Mouse (Mus musculus): Measurements from ENCODE around the gene Mier2.

Gene Mier2

GRCm38 (mm10) chr10:79574796-79575195 lies 19.8 kb upstream of the Mier2 start:
- DNase-seq (ENCODE audit: low read depth, low spot score): no peak

DNA sequence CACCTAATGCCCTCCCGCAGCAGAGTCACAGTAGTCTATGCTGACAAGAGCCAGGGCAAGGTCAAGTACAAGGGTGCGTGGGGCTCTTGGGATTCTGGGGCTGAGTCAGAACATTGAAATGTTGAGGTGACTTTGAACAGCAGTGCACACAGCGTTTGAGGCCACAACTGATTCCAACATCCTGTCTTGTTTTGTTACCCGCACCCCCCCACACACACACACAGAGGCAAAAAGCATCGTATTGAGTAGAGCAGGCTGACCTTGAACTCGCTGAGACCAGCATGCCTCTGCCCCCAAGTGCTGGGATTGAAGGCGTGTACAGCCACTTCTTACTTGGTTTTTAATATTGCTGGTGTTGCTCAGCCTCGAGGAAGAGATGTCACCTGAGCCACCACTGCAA lies 19.4 kb upstream of the Mier2 start:
- no peak for DNase-seq (ENCODE audit: low read depth, low spot score)

- no peak for DNase-seq (ENCODE audit: low read depth, low spot score)
Measured at GRCm38 (mm10) chr10:79573611-79574010, 18.6 kb upstream of the Mier2 start.

GRCm38 (mm10) chr10:79571314-79571713 lies 16.3 kb upstream of the Mier2 start:
- no peak for DNase-seq (ENCODE audit: low read depth, low spot score)

DNA sequence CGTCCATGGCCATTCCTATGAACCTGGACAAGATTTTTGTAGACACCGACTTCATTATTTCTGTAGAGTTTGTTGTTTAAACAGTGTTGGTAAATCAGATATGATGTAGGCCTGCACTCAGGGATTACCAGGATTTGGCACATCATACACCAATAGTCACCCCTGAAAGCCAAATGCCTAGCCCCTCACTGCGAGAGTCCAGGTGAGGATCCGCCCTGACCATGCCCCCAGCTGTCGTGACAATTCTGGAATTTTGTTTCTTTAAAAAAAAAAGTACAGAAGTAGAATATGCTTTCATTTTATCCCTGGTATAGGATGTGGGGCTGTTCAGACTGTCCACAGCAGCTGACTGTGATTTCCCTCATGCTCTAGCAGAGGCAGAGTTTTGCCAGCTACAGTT lies 14.9 kb upstream of the Mier2 start:
- no peak for DNase-seq (ENCODE audit: low read depth, low spot score)

DNA sequence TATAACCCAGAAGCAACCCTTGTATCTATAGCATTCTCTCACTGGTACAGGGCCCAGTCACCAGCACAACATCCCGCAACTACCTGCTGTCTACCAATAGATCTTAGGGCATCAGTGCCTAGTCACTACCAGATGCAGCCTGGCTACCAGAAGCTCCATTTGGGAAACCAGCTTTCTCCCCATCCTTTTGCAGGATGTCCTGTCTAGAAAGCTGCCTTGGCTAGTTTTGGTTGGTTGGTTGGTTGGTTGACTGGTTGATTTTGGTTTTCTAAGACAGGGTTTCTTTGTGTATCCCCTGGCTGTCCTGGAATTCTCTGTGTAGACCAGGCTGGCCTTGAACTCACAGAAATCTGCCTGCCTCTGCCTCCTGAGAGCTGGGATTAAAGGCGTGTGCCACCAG lies 4.7 kb upstream of the Mier2 start:
- no peak for DNase-seq (ENCODE audit: low read depth, low spot score)

DNA sequence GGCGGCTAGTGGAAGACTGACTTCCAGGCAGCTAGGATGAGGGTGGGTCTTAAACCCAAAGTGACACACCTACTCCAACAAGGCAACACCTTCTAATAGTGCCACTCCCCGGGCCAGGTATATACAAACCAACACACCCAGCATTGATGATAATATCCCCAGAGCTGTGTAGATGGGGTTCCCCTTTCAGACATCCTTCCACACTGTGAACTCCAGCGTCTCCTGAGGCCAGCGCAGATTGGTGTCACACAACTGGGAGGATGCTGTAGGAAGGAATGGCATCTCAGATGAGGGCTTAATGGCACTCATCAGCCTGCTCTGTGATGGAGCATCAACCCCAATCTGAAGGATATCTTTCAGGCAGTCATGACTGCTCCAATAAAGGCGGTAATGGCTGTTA lies 2.5 kb upstream of the Mier2 start:
- DNase-seq (ENCODE audit: low read depth, low spot score): no peak

DNA sequence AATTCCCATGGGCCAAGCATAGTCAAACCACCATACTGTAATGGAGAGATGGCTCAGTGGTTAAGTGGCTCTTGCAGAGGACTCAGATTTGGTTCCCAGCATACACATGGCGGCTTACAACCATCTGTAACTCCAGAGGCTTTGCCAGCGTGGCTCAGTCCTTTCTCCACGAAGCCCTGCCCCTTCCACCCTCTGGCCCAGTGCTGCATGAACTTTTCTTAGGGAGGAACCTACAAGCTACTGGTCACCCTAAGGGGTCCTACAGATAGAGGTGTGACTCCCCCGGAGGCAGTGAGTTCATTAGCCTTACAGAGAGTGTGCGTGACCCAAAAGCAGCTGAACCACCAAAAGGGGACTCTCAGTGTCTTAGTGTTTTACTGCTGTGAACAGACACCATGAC lies 2.0 kb upstream of the Mier2 start:
- DNase-seq (ENCODE audit: low read depth, low spot score): no peak

- no peak for DNase-seq (ENCODE audit: low read depth, low spot score)
Measured at GRCm38 (mm10) chr10:79555238-79555724, 282 bp upstream of the Mier2 start.

DNA sequence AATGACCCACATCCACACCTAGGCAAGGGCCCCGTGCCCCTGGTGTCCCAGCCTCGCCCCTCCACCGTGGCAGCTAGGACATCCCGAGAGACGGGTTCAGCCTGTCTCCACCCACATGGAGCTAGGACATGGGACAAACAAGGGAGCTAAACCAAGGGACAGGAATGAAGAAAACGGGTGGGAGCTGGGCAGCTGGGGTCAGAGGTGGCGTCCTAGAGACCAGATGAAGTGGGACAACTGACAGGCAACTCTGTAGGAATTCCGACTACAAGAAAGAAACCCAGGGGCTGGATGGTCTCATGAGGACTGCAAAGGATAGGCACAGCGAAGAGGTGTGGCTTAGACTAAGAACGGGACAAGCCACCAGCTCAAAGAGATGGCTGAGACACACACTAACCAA lies 1.3 kb downstream of the Mier2 start:
- no peak for DNase-seq (ENCODE audit: low read depth, low spot score)

- no peak for DNase-seq (ENCODE audit: low read depth, low spot score)
Measured at GRCm38 (mm10) chr10:79553176-79553575, 1.8 kb downstream of the Mier2 start.

DNA sequence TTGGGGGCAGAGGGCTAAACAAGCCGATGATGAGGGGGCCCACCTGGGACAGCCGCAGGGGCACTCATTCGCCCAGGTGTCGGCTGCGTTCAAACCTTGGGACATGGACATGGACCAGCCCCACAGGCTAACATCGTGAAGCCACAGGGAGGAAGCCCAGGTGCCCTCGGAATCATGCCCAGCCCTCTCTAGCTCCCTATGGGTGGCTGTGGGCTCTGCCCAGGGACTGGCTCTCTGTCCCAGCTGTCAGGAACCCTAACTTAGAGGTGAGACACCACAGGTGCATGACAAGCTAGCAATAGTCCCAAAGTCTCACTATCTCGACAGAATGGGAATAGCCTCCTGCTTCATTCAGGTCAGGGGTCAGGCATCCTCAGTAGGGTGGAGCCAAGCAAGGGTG lies 2.5 kb downstream of the Mier2 start:
- DNase-seq (ENCODE audit: low read depth, low spot score): no peak

- DNase-seq (ENCODE audit: low read depth, low spot score): no peak
Measured at GRCm38 (mm10) chr10:79550366-79550765, 4.6 kb downstream of the Mier2 start.

GRCm38 (mm10) chr10:79548971-79549723 lies 5.9 kb downstream of the Mier2 start:
- no peak for DNase-seq (ENCODE audit: low read depth, low spot score)

DNA sequence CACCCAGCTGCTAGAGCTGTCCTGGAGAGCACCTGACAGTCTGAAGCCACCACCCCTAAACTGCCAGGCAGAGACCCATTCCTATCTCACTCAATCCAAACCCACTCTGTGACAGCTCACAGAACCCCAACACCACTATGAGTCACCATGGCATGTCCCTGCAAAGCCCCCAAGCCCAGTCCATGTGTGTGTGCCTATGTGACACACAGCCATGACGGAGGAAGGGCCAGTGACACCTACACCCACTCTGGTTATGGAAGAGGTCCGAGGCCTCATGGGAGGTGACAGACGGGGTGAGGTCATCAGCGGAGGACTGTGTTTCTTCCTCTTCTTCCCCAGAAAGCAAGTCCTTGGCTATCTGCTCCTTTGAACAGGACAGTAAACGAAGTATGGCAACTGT lies 6.5 kb downstream of the Mier2 start:
- DNase-seq (ENCODE audit: low read depth, low spot score): no peak

GRCm38 (mm10) chr10:79547148-79547675 lies 7.8 kb downstream of the Mier2 start:
- no peak for DNase-seq (ENCODE audit: low read depth, low spot score)

- DNase-seq (ENCODE audit: low read depth, low spot score): no peak
Measured at GRCm38 (mm10) chr10:79546483-79546882, 8.5 kb downstream of the Mier2 start.

GRCm38 (mm10) chr10:79545891-79546290 lies 9.1 kb downstream of the Mier2 start:
- DNase-seq (ENCODE audit: low read depth, low spot score): no peak

DNA sequence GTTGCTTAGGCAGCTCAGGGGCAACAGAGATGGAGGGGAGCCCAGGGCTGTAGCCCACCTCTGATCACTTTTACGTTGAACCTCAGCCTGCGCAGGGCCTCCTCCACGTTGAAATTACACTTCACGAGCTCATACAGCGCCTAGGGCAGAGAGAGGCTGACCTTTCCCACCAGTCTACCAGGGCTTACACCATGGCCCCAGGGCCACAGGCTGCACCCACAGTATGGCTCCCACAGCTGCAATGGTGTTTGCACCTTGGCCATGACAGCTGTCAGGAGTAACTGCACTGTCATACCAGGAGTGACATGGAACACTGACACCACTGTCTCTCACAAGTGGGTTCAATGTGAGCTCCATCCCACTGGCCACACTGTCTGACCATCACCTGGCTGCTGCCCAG lies 10.4 kb downstream of the Mier2 start:
- no peak for DNase-seq (ENCODE audit: low read depth, low spot score)

DNA sequence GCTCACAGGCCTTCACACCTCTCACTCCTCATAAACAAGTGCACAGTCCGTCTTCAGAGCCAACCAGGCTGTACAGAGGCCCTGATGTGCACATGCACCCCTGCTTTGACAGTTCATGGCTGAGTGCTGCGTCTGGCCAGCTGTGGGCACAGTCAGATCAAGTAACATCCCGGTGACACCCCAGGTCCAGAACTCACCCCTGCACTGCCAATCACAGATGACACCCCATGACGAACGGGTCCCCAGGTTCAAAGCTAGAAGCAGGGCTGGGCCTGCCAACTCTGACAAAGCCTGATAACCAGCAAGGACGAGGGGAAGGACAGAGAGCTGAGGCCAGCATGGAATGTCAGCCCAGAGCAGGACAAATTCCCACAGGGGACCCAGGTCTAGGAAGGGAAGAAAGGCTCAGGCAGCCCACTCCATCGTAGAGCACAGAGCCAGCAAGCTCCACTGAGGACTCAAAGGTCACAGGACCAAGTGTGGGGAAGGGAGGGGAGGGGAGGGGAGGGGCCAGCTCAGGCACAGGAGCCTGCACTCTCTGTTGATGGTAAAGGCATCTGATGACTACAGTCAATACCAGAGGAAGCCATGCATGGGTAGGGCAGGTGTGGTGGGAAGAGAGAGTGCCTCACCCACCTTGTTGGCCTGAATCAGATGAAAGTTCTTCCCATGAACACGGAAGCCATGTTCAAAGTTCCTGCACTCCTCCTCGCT lies 11.0 kb downstream of the Mier2 start:
- no peak for DNase-seq (ENCODE audit: low read depth, low spot score)

- no peak for DNase-seq (ENCODE audit: low read depth, low spot score)
Measured at GRCm38 (mm10) chr10:79542171-79542570, 12.8 kb downstream of the Mier2 start.

GRCm38 (mm10) chr10:79541522-79541921 lies 13.5 kb downstream of the Mier2 start:
- DNase-seq (ENCODE audit: low read depth, low spot score): no peak

DNA sequence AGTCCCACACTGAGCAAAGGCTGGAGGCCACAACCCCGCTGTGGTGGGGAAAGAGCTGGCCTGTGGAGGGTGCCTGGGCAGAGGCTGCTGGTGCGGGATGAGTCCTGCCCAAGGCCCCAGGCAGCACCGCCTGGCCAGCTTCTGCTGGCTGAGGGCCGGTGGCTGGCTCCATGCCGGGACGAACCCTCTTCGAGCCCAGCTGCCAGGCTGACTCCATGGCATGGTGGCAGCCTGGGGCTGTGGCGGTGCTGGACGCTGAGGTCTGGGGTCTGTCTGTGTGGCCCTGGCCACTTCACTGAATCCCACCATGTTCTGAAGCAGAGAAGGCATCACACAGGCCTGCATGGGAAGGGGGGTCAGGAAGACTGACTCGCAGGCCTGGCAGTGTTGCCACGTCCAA lies 14.3 kb downstream of the Mier2 start:
- no peak for DNase-seq (ENCODE audit: low read depth, low spot score)

Data from skeletal muscle tissue, adult 2 months (tissue).